Mouse (Mus musculus): ENCODE measurements around the gene Gfy. TPM values are rescaled to one million over a fixed set of nuclear protein-coding genes. Genes with fewer than 3 reads are reported as not detected.

Gene Gfy
- total RNA-seq, 2 experiments from 2014 or later, result 0.17 to 0.28 TPM

Small RNAs within 50 kb of the gene (microRNA-seq; reads per million reads assigned to microRNA genes)
- gene Mir5121, result 14.3 to 23.3 reads per million in 2 experiments
- 1.1 to 2.7 reads per million in 2 experiments for gene Mir7055

Other genes with a start within 250 kb of the Gfy start
- gene Tsks, start 236.4 kb downstream of the Gfy start, total RNA-seq (2021), result under 1 TPM; 0.87 to 0.88 TPM
- 100 to 1,000 TPM; 131 to 137 TPM for gene Cpt1c, start 204.7 kb downstream of the Gfy start, total RNA-seq (2021)
- 100 to 1,000 TPM; 155 to 168 TPM for gene Prmt1, start 193.0 kb downstream of the Gfy start, total RNA-seq (2021)
- 10 to 100 TPM; 45.9 to 51.0 TPM for gene Irf3, start 181.9 kb downstream of the Gfy start, total RNA-seq (2021)
- 1 to 10 TPM; 3.0 to 4.1 TPM for gene Bcl2l12, start 180.9 kb downstream of the Gfy start, total RNA-seq (2021)
- gene Scaf1, start 163.2 kb downstream of the Gfy start, total RNA-seq (2021), result 100 to 1,000 TPM; 149 to 155 TPM
- 1 to 10 TPM; 9.7 TPM for gene Rras, start 161.6 kb downstream of the Gfy start, total RNA-seq (2021)
- 10 to 100 TPM; 74.3 to 75.3 TPM for gene Prr12, start 126.7 kb downstream of the Gfy start, total RNA-seq (2021)
- 10 to 100 TPM; 51.0 to 51.3 TPM for gene Nosip, start 117.1 kb downstream of the Gfy start, total RNA-seq (2021)
- gene Prrg2, start 116.9 kb downstream of the Gfy start, total RNA-seq (2021), result 1 to 10 TPM; 5.5 to 6.1 TPM
- 1 to 10 TPM; 6.2 to 6.9 TPM for gene Rcn3, start 87.3 kb downstream of the Gfy start, total RNA-seq (2021)
- 10 to 100 TPM; 16.7 to 18.5 TPM for gene Fcgrt, start 75.7 kb downstream of the Gfy start, total RNA-seq (2021)
- 100 to 1,000 TPM; 408 to 432 TPM for gene Rps11, start 55.1 kb downstream of the Gfy start, total RNA-seq (2021)
- 100 to 1,000 TPM; 788 to 817 TPM for gene Rpl13a, start 50.8 kb downstream of the Gfy start, total RNA-seq (2021)
- under 1 TPM in 1 of 2 experiments, not detected in 1; 0.50 TPM for gene Gm45713, start 43.3 kb downstream of the Gfy start, total RNA-seq (2021)
- gene Flt3l, start 43.1 kb downstream of the Gfy start, total RNA-seq (2021), result 10 to 100 TPM in 1 of 2 experiments, 1 to 10 TPM in 1; 7.0 to 10.1 TPM
- gene Pih1d1, start 25.3 kb downstream of the Gfy start, total RNA-seq (2021), result 10 to 100 TPM; 44.5 to 46.8 TPM
- gene Aldh16a1, start 25.0 kb downstream of the Gfy start, total RNA-seq (2021), result 10 to 100 TPM; 10.5 to 18.0 TPM
- 1,000 to 10,000 TPM; 1,360 to 1,418 TPM for gene Slc17a7, start 15.6 kb downstream of the Gfy start, total RNA-seq (2021)
- not detected for gene Pth2, start 1.4 kb upstream of the Gfy start, total RNA-seq (2021)
- 1 to 10 TPM; 2.0 to 3.3 TPM for gene Ccdc155, start 25.3 kb upstream of the Gfy start, total RNA-seq (2021)
- 1 to 10 TPM; 1.4 to 2.3 TPM for gene Dkkl1, start 32.6 kb upstream of the Gfy start, total RNA-seq (2021)
- 1 to 10 TPM; 2.6 to 7.8 TPM for gene Tead2, start 36.2 kb upstream of the Gfy start, total RNA-seq (2021)
- 1 to 10 TPM; 1.9 to 4.8 TPM for gene Cd37, start 59.5 kb upstream of the Gfy start, total RNA-seq (2021)
- gene Slc6a16, start 61.5 kb upstream of the Gfy start, total RNA-seq (2021), result 1 to 10 TPM; 2.0 to 2.8 TPM
- gene Slc6a21, start 97.9 kb upstream of the Gfy start, total RNA-seq (2021), result not detected
- 10 to 100 TPM; 12.9 to 14.8 TPM for gene Trpm4, start 154.2 kb upstream of the Gfy start, total RNA-seq (2021)
- gene Hrc, start 155.7 kb upstream of the Gfy start, total RNA-seq (2021), result under 1 TPM; 0.20 to 0.46 TPM
- gene Ppfia3, start 187.4 kb upstream of the Gfy start, total RNA-seq (2021), result 100 to 1,000 TPM; 126 to 128 TPM
- 100 to 1,000 TPM; 133 to 154 TPM for gene Lin7b, start 191.0 kb upstream of the Gfy start, total RNA-seq (2021)
- gene Snrnp70, start 216.2 kb upstream of the Gfy start, total RNA-seq (2021), result 100 to 1,000 TPM; 379 to 450 TPM
- not detected for gene Kcna7, start 226.1 kb upstream of the Gfy start, total RNA-seq (2021)
- gene Ntf5, start 234.1 kb upstream of the Gfy start, total RNA-seq (2021), result under 1 TPM; 0.17 to 0.18 TPM
- not detected for gene Lhb, start 241.3 kb upstream of the Gfy start, total RNA-seq (2021)

All from layer of hippocampus, postnatal 36 days (tissue).